Mouse (Mus musculus): Measurements from ENCODE around the gene Hibadh.

The Hibadh gene

DNA sequence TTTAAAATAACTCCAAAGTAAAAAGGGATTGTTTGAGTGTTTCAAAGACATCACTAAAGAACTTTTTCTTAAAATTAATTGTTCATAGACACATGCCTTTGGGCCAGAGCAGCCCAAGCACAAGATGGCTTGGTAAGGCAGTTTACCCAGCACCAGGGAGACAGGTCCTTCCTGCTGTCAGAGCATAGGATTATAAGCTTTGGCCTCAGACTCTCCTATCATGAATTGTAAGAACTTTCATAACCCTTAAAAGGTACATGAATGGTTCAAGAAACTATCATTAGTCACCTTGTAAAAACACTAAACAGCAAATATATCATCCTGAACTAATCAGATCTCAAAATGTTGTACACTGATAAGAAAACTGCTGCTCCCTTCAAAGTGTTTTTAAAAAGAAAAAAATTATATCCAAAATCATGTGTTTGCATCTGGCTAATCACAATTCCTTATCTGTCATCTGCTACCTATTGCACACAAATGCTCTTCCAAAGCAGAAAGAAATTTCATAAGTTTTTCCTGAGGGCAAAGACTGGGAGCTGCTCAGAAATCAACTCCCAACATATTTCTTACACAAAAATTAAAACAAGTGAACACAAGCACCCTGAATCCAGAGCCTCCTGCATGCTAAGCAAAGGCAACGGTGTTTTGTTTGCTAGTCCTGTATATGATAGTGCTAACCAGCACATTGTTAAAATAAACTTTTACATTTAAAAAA lies 1.6 kb downstream of the Hibadh start:
- no peak for DNase-seq

DNA sequence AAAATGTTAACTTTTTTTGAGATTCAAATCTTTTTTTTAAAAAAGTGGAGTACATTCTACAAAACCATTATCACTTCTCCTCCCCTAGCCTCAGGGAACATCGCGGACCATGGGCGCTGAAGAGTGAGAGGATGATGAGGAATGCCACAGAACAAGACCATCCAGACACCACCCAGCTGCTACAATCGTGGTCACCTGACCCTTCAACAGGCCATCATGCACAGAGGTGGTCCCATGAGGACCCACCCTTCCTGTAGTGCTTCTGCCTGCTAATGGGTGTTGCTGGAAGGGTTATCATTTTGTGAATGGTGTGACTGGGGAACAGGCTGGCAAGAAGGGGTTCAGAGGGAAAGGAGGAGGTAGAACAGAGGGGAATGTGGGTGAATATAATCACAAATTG lies 2.9 kb downstream of the Hibadh start:
- no peak for DNase-seq

DNA sequence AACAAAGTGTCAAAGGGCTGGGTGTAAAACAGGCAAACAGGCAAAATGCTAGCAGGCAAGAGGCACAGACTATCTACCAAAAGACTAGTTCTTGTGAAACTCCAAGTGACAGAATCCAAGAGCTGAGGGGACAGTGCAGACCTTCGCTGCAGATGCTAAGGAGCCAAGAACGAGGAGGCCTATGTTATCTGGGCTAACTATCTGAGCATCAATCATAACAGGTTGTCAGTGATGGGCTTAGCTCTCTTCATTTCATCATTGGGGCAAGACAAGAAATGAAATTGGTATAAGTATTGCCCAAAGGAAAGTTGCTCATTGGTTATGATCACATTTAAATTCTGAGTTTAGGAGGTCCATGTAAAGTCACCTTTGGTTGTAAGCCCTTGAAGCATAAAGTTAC lies 4.8 kb downstream of the Hibadh start:
- DNase-seq = no peak

DNA sequence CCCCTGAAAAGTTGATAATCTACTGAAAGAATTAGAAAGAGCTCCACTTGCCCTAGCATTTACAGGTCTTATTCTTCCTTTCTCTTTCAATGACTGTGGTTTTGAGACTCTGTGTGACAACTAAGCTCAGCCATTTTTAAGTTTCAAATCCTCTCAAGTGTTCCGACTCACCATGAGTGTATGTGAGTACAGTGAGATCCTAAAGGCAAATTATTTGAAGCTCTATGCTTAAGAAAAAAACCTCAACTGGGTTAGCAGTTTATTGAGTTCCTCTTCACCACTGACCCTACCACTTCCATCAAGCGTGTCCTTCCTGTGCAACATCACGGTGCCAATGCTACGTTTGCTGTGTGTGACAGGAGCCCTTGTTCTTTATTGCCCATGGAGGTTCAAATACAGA lies 9.6 kb downstream of the Hibadh start:
- DNase-seq = no peak

DNA sequence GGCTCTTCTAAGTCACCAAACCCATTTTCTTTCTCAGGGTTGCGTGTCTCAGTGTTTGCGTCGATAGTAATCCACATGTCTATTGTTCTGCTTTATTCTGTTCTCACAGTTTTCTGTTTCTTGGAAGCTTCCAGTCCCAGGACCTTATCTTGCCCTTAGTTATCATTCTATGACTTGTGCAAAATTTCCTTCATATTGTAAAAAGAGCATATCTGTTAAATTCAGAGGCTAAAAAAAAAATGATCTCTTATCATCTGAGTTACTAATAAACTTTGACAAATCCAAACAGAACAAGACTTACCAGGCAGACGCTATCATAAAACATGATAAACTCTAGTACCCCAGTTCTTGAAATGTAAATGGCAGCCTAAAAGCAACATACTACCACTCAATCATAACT lies 11.0 kb downstream of the Hibadh start:
- no peak for DNase-seq

DNA sequence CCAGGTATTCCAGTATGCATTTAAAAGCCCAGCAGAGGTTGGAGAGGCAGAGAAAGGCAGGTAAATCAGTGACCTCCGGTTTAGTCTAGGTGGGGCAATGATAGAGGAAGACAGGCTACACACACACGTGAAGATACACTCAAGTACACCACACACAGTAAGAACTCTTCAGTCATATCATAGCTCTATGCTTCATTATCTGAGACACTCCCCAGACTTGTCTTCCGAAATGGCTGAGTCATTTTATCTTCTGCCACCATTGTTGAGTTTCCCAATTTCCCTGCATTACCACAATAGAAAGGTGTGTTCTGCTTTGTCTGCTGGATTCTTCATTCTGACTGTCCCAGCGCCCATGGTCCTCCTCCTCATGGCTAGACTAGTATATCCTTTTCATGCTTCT lies 13.5 kb downstream of the Hibadh start:
- DNase-seq = no peak

DNA sequence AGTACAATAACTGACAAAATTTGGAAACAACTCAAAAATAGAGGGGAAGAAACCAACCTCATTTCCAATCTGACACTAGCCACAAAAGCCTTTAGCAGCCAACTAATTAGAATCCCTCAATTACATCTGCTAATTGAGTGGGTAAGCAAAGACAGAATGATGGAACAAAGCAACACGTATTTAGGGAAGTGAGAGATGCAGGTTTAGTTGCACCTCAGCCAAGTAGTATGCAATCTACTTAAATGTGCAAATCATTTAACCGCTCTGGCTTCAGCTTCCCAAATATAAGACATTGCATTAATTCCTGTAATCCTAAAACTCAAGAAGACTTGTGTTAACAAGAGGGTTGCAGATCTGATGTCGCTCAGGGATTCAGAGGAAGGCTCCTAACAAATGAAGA lies 16.4 kb downstream of the Hibadh start:
- no peak for DNase-seq

DNA sequence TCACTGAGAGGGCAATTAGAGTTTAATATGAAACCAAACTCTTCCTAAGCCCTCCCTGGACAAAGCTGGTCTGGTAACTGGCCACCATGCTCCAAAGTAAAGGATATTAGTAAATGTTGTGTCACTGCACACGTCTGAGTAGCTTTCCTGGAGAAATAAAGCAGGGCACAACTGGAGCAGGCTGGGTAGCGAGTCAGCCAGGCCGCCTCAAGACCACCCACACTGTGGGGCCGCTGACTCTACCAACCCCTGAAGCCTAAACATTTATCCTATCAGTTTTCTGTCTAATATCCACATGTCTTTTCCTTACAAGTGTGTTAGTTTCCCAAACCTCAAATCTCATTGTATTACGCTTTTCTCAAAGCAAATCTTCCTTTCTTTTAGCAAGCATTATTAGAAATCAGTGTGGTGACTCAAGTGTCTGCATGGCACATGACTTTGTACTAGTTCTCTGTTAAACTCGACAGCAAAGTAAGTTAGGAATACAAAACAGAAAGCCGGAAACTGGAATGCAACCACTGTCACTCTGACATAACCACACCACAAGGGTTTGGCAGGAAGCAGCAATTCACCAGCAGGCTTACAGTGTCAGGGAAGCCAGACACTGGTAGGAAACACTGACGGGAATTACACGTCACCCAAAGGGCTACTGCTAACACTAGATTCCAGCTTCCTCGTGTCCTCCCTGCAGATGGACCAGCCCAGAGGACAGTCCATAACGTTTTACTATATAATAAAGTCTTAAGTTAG lies 18.3 kb downstream of the Hibadh start:
- peak; percentile 47 for DNase-seq

DNA sequence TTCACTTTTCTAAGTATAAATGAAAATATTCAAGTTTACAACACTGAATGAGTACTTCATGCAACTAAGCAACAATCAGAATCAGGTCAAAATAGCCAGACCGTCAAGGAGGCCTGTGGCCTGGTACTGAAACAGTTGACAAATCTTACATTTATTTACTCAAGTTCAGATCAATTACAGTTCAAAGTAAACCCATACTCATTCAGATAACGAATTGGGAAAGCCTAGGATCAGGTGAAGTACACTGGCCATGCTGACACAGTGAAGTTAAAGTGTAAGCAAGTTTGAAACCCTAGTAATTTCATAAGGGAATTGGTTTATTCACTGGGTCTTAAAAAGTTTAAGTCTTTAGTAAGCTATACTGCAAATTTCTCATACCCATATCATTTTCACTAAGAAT lies 20.1 kb downstream of the Hibadh start:
- no peak for DNase-seq

DNA sequence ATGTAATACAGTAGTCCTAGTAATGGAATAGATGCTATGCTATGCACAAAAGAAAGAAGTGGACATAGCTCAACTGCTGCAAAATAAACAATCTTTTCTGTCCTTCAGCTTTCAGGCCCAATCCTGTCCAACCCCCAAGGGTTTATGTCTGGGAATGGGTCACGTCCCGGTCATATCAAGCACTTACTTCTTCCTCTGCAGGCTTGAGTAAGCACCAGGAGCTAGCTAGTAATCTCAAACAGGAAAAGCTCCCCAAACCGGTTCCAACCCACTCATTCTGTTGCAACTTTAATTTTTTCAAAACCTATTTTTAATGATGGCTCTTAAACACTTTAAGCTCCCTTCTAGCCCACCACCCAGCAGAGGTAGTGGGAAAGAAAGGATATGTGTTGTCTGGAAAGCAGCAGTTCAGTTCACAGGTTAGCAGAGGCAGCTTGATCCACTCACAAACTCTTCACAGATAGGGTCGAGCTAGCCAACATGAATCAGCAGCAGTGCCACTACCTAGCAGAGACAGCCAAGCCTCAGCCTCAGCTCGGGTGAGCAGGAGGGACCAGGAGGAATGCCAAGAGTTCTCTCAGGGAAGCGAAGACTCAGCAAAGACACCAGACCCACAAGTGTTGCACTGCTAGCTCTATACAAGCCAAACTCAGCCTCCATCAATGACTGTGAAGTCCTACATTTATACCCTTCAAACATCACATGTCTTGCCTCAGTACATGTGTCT lies 30.4 kb downstream of the Hibadh start:
- DNase-seq = peak; percentile 53

DNA sequence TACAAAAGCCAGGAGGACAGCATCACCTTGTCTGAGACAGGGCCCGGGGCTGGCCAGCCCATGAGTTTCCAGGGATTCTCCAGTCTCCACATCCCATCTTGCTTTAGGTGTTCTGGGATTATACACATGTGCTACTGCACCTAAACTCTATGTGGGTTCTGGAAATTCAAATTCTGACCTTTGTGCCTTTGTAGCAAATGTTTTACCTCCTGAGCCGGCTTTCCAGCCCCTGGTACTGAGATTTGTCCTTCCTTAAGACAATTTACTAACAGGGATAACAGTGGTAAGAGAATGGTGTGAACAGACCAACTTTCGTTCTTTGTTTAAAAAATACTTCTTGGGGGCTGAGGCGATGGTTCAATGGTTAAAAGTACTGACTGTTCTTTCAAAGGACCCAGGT lies 32.1 kb downstream of the Hibadh start:
- peak; percentile 46 for DNase-seq

DNA sequence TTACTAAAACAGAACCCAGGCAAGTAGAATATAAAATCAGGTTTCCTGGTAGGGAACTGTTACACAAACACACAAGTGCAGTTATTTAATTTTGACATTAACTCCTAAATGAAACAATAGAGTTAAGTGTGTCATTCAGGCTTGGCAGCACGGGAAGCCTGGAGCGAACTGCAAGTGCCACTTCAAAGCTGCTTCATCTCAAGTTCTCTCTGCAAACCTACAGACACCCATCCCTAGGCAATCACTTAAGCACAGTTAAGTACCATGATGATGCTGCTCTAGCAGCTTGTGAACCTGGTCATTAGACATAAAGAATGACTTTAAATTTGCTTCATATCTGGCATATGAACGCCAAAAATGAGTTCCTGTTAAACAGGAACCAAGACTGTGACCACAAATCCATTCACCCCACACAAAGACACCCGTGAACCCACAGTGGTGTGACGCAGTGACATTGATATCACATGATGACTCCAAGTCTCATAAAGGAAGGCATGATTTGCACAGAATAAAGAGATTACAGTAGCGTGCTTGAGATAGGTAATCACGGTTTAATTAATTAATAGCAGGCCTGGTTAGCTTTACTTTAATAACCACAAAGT lies 33.3 kb downstream of the Hibadh start:
- DNase-seq = no peak

DNA sequence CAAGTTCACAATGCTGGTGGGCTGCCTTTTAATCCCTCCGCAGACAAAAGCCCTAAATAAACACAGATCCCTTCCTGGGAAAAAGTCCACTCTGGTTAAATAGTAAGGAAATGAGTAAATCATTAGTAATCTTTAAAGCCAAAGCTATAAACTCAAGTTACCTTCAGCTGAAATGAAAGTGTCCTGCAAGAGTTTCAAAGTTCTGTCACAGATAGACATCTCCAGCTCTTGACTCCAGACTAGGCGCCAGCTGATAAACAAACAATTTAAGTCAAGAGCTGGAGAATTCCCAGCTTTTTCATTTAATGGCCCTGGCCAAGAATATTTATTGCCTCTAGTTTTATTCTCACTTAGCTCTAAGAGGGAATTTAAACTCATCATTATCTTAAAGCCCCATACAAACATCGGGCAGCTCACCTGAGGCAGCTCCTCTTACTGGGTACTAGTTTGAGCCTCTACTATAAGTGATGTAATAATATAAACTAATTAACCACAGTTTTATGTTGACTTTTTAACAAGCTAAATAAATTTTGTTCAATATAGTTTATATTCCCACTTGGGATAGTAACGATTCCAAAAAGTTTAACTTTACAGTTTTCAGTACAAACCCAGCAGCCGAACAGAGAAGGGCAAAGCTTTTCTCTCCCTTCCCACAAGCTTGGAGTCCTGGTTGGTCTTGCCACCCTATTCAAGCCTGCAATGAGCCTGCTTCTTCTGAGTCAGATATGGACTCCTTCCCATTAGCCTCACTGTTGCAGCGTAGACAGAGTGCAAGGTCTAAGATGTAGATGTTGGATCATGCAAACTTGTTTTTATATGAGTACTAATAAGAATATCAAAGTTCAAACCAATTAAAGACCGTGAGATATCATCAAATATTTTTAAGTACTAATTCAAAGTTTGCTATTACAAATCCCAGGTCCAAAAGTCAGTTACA lies 38.2 kb downstream of the Hibadh start:
- DNase-seq = peak; percentile 29

DNA sequence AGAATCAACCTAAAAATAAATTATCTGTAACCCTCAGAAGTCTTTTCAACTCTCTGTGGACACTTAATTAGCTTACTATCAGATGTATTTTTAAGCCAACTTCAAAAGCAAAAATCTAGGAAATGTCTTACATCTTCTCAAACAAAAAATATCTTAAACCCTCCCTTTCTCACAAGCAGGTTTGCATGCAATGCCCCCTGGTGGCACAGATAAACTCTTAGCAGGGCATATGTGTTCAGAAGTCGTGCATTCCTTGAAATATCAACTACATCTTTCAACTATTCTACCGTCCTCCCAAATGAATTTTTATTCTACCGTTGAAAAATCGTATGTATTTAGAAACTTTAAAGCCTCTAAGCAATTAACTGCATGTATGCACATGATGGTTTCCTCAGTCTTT lies 39.1 kb downstream of the Hibadh start:
- peak; percentile 58 for DNase-seq

DNA sequence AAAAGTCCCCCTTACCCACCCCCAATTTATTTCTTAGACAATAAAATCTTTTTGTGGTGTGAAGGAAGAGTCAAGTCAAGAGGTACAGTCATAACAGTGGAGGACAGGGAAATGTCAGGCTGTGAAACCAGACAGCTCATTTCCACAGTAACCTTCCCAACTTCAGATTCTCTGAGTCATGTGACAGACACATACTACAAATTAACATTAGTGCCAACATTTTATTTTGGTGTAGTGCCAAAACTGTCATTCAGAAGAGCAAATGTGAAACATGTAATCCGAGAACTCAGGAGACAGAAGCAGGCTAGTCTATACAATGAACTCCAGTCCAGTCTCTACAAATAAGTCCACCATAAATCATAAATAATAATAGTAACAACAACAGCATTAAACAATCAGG lies 45.4 kb downstream of the Hibadh start:
- no peak for DNase-seq

DNA sequence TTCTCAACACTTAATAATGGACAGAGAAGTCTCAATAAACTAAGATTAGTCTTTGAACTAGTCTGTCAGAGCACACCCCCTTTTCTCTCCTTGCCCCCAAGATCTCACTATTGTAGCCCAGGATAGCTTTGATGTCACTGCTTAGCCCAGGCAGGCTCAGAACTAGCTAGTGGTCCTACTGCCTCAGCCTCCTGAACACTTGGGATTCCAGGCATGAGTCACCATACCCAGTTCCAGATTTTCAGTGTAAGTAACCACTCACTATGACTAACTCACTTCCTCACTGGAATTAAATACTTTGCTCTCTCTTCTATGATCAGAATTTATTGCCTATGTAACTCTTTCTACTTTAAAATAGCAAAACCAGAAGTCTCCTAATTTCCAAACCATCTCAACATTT lies 53.6 kb downstream of the Hibadh start:
- DNase-seq = no peak

DNA sequence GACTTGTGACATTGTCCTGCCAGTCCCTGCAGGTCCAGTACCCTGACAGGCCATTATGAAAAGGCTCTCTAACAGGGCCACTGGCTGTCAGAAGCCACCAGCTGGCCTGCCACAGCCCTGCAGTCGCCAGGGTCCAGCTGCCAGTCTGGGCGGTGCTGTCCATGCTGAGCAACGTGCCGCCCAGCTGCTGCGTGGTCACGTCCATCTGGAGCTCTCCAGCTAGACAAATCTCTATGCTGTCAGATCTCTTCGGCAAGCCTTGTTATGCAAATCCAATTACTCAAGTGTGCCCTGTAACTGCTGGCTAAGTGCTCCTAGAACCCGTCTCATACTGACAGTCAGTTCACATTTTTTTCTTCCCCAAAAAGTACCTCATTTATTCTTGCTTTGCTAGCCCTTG lies 55.8 kb downstream of the Hibadh start:
- peak; percentile 20 for DNase-seq

DNA sequence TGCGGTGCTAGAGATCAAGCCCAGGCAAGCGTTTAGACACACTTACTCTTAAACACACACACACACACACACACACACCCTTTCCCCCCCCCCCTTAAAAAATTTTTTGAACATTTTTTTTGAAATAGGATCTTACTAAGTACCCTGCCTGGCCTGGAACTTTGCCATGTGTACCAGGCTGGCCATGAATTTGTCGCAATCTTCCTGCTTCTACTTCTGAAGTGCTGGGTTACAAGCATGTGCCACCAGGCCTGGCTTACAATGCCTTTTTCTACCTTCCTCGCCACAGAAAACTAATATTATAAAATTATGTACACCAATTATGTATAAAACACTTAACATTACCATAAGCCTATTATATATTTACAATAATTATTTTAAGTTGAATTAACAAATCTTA lies 59.1 kb downstream of the Hibadh start:
- no peak for DNase-seq

DNA sequence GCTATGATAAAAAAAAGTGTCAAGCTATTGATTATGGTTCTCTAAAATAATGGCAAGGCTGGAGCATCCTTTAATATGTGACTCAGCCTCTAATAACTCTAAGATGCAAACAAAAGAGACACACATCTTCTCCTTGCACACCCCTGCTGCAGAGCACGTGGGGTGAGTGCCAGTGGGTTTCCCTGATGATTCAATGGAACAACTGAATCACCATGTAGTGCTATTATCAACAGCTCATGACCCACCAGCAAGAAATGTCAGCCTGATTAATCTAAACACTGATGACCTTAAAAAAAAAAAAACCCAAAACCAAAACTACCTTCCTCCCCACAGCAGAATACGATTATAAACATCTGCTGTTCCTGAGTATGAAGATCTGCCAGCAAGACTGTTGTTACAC lies 61.9 kb downstream of the Hibadh start:
- DNase-seq = no peak

DNA sequence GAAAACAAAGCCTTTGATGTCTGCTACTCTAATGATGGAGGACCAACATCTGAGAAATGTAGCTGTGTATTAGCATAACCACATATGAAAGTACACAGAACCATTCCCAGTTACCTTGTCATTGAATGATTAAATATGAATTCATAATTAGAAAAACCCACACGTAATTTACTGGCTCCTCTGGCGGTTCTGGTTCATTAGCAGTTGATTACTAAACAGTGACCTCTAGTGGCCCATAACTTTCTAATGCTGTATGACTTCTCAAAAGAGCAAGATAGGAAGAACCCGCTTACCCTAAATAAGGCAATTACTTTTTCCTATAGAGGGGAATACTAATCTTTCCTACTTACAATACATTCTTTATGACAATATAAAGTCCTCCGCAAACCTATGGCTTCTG lies 62.9 kb downstream of the Hibadh start:
- DNase-seq = peak; percentile 31

DNA sequence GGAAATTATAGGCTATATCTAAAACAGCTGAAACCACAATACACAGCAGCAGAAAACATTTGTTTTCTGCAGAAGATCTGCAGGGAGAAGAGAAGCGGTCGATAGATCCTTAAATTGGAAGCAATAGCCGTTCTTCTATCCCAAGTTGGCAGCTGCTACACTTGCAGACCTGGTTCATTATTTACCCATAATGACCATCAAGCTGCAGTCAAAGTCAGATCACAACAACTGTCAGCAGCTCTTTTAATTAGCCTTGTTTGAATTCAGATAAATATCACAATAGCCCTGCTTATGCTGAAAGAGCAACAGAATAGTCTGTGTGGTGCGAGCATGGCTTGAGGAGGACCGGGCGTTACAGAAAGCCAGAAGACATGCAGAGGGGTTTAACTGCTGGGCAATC lies 71.5 kb downstream of the Hibadh start:
- DNase-seq = no peak

Data from kidney, postnatal 14 days (tissue).